Mouse (Mus musculus): ENCODE measurements around the gene Sec22c.

Gene Sec22c

GRCm38 (mm10) chr9:121704646-121705625 lies at the start of gene Sec22c:
Gene Sec22c, minus strand, starts transcription at chr9:121705490.
- TF ChIP-seq CTCF (conservative IDR thresholded peaks at IDR 0.05; ENCODE audit: low read length) (no peak), NANOG (IDR thresholded peaks at IDR 0.05; ENCODE audit: borderline replicate concordance, low read length) (no peak), POU5F1 (IDR thresholded peaks at IDR 0.05; ENCODE audit: borderline replicate concordance, low read length) (no peak)
- Histone ChIP-seq H3K4me3 (replicated peaks; ENCODE audit: low read length) (peak within 1 kb of the TSS; percentile 87), H3K9me3 (ENCODE audit: low read length) (no peaks in the 10 kb centered on the region), H3K36me3 (ENCODE audit: insufficient read depth, low read length) (0 out of 2 replicates have a peak, but pooled peaks cover 3% of the 10 kb centered on the region), H3K27me3 (ENCODE audit: insufficient read depth, low read length) (no peaks in the 10 kb centered on the region; the same call in 1 of the 2 replicates), H3K4me1 (replicated peaks; ENCODE audit: low read depth, low read length) (peaks cover 51% of the 10 kb centered on the region)

GRCm38 (mm10) chr9:121754624-121755023 lies 49.3 kb upstream of the Sec22c start:
- TF ChIP-seq CTCF (conservative IDR thresholded peaks at IDR 0.05; ENCODE audit: low read length): no peak
- no peak for TF ChIP-seq POU5F1 (IDR thresholded peaks at IDR 0.05; ENCODE audit: borderline replicate concordance, low read length)
- no peak for TF ChIP-seq NANOG (IDR thresholded peaks at IDR 0.05; ENCODE audit: borderline replicate concordance, low read length)
- no peaks in the 10 kb centered on the region for H3K9me3 ChIP-seq (ENCODE audit: low read length)
- H3K4me3 ChIP-seq (replicated peaks; ENCODE audit: low read length): no peak overlapping the region
- peaks cover 71% of the 10 kb centered on the region for H3K36me3 ChIP-seq (ENCODE audit: insufficient read depth, low read length)
- H3K27me3 ChIP-seq (ENCODE audit: insufficient read depth, low read length): peaks cover 19% of the 10 kb centered on the region
- H3K4me1 ChIP-seq (replicated peaks; ENCODE audit: low read depth, low read length): peaks cover 20% of the 10 kb centered on the region

- TF ChIP-seq POU5F1 (IDR thresholded peaks at IDR 0.05; ENCODE audit: borderline replicate concordance, low read length) (no peak), CTCF (conservative IDR thresholded peaks at IDR 0.05; ENCODE audit: low read length) (no peak), NANOG (IDR thresholded peaks at IDR 0.05; ENCODE audit: borderline replicate concordance, low read length) (no peak)
Observed at GRCm38 (mm10) chr9:121752774-121753173, 47.5 kb upstream of the Sec22c start.

GRCm38 (mm10) chr9:121744051-121744450 lies 38.8 kb upstream of the Sec22c start:
- H3K4me3 ChIP-seq (replicated peaks; ENCODE audit: low read length): no peak overlapping the region
- TF ChIP-seq POU5F1 (IDR thresholded peaks at IDR 0.05; ENCODE audit: borderline replicate concordance, low read length): no peak
- TF ChIP-seq NANOG (IDR thresholded peaks at IDR 0.05; ENCODE audit: borderline replicate concordance, low read length): no peak
- TF ChIP-seq CTCF (conservative IDR thresholded peaks at IDR 0.05; ENCODE audit: low read length): no peak
- peaks cover 92% of the 10 kb centered on the region for H3K36me3 ChIP-seq (ENCODE audit: insufficient read depth, low read length)
- no peaks in the 10 kb centered on the region for H3K4me1 ChIP-seq (replicated peaks; ENCODE audit: low read depth, low read length)
- H3K27me3 ChIP-seq (ENCODE audit: insufficient read depth, low read length): no peaks in the 10 kb centered on the region
- H3K9me3 ChIP-seq (ENCODE audit: low read length): no peaks in the 10 kb centered on the region

More at GRCm38 (mm10) chr9:121752774-121753173, 47.5 kb upstream of the Sec22c start:
- Histone ChIP-seq H3K9me3 (ENCODE audit: low read length) (no peaks in the 10 kb centered on the region), H3K27me3 (ENCODE audit: insufficient read depth, low read length) (peaks cover 4% of the 10 kb centered on the region), H3K4me1 (replicated peaks; ENCODE audit: low read depth, low read length) (peaks cover 8% of the 10 kb centered on the region), H3K4me3 (replicated peaks; ENCODE audit: low read length) (no peak overlapping the region), H3K36me3 (ENCODE audit: insufficient read depth, low read length) (peaks cover 90% of the 10 kb centered on the region)

GRCm38 (mm10) chr9:121741168-121741567 lies 35.9 kb upstream of the Sec22c start:
- Histone ChIP-seq H3K4me3 (replicated peaks; ENCODE audit: low read length) (no peak overlapping the region), H3K36me3 (ENCODE audit: insufficient read depth, low read length) (peaks cover 77% of the 10 kb centered on the region), H3K4me1 (replicated peaks; ENCODE audit: low read depth, low read length) (no peaks in the 10 kb centered on the region), H3K27me3 (ENCODE audit: insufficient read depth, low read length) (no peaks in the 10 kb centered on the region), H3K9me3 (ENCODE audit: low read length) (no peaks in the 10 kb centered on the region)
- TF ChIP-seq POU5F1 (IDR thresholded peaks at IDR 0.05; ENCODE audit: borderline replicate concordance, low read length) (no peak), CTCF (conservative IDR thresholded peaks at IDR 0.05; ENCODE audit: low read length) (no peak), NANOG (IDR thresholded peaks at IDR 0.05; ENCODE audit: borderline replicate concordance, low read length) (no peak)

GRCm38 (mm10) chr9:121740490-121740889 lies 35.2 kb upstream of the Sec22c start:
- TF ChIP-seq POU5F1 (IDR thresholded peaks at IDR 0.05; ENCODE audit: borderline replicate concordance, low read length) (no peak), CTCF (conservative IDR thresholded peaks at IDR 0.05; ENCODE audit: low read length) (no peak), NANOG (IDR thresholded peaks at IDR 0.05; ENCODE audit: borderline replicate concordance, low read length) (no peak)

GRCm38 (mm10) chr9:121719347-121720331 lies 14.3 kb upstream of the Sec22c start:
- Histone ChIP-seq H3K4me3 (replicated peaks; ENCODE audit: low read length) (peak overlapping the region; percentile 83), H3K36me3 (ENCODE audit: insufficient read depth, low read length) (peaks cover 3% of the 10 kb centered on the region), H3K4me1 (replicated peaks; ENCODE audit: low read depth, low read length) (peaks cover 23% of the 10 kb centered on the region), H3K9me3 (ENCODE audit: low read length) (no peaks in the 10 kb centered on the region), H3K27me3 (ENCODE audit: insufficient read depth, low read length) (peaks cover 8% of the 10 kb centered on the region)
- TF ChIP-seq POU5F1 (IDR thresholded peaks at IDR 0.05; ENCODE audit: borderline replicate concordance, low read length) (no peak), CTCF (conservative IDR thresholded peaks at IDR 0.05; ENCODE audit: low read length) (no peak), NANOG (IDR thresholded peaks at IDR 0.05; ENCODE audit: borderline replicate concordance, low read length) (no peak)

More at GRCm38 (mm10) chr9:121740490-121740889, 35.2 kb upstream of the Sec22c start:
- H3K27me3 ChIP-seq (ENCODE audit: insufficient read depth, low read length): no peaks in the 10 kb centered on the region
- H3K4me1 ChIP-seq (replicated peaks; ENCODE audit: low read depth, low read length): no peaks in the 10 kb centered on the region
- H3K4me3 ChIP-seq (replicated peaks; ENCODE audit: low read length): no peak overlapping the region
- no peaks in the 10 kb centered on the region for H3K9me3 ChIP-seq (ENCODE audit: low read length)
- peaks cover 73% of the 10 kb centered on the region for H3K36me3 ChIP-seq (ENCODE audit: insufficient read depth, low read length)
